Mouse (Mus musculus): Measurements from ENCODE around the gene Scrg1. TPM values are rescaled to one million over a fixed set of nuclear protein-coding genes. Genes with fewer than 3 reads are reported as not detected.

The Scrg1 gene
- total and polyA plus RNA-seq, 3 experiments, result not detected

GRCm38 (mm10) chr8:57508657-57509056, 52.9 kb downstream of the Scrg1 start:
- in situ Hi-C loops (cut with MboI; ENCODE audit: low pct_ligation_motif_present, low pct_unique_long_range_greater_than_20kb, low sequenced_read_pairs), result no loop called here
- H3K9ac ChIP-seq (ENCODE audit: insufficient read depth, low read depth), result no peak overlapping the region
- no peak for DNase-seq (ENCODE audit: extremely low read depth)

GRCm38 (mm10) chr8:57510791-57511315, 55.1 kb downstream of the Scrg1 start:
- dilution Hi-C loops (cut with MboI; ENCODE audit: extremely low pct_ligation_motif_present, extremely low pct_unique_long_range_greater_than_20kb, low sequenced_read_pairs), result no loop called here
- Histone ChIP-seq H3K4me1 (ENCODE audit: control insufficient read depth in 1 of 2, insufficient read depth in 2 of 2) (peaks cover 2 to 16% of the 10 kb centered on the region in 2 experiments; a peak in 2 of 4 replicates), H3K4me2 (ENCODE audit: insufficient read depth, low read depth, poor library complexity, severe bottlenecking) (peak overlapping the region; percentile 91), H3K9me3 (replicated peaks; ENCODE audit: low read length) (no peaks in the 10 kb centered on the region), H3K36me3 (replicated peaks in 1 of 2; ENCODE audit: control insufficient read depth in 1 of 2, insufficient read depth in 1 of 2, low read length in 1 of 2) (peaks cover 16 to 25% of the 10 kb centered on the region in 2 experiments), H3K27me3 (replicated peaks) (no peaks in the 10 kb centered on the region), H3K79me2 (replicated peaks; ENCODE audit: control insufficient read depth, extremely low read depth, insufficient read depth, poor library complexity, severe bottlenecking) (peaks cover 23% of the 10 kb centered on the region), H3K9ac (ENCODE audit: insufficient read depth, low read depth) (peak overlapping the region; percentile 93), H3K27ac (ENCODE audit: insufficient read depth, low read depth) (peak overlapping the region; percentile 68), H3K4me3 (replicated peaks in 1 of 3; ENCODE audit: low read depth in 2 of 3, low read length in 2 of 3, poor library complexity in 1 of 3) (peak overlapping the region; percentile 58 to 90 (median 76))
- in situ Hi-C loops (cut with MboI; ENCODE audit: low pct_ligation_motif_present, low pct_unique_long_range_greater_than_20kb, low sequenced_read_pairs), result no loop called here
- DNase-seq (ENCODE audit: extremely low read depth), result no peak
- no peak for TF ChIP-seq ZNF384 (IDR thresholded peaks at IDR 0.05; ENCODE audit: low read depth, low read length)
- no peak for TF ChIP-seq POLR2A (IDR thresholded peaks at IDR 0.05; ENCODE audit: low read depth, low read length)
- no peak for TF ChIP-seq EP300 (IDR thresholded peaks at IDR 0.05; ENCODE audit: low read length)
- TF ChIP-seq JUND (conservative IDR thresholded peaks at IDR 0.05; ENCODE audit: low read depth, low read length), result no peak
- TF ChIP-seq ELF1 (IDR thresholded peaks at IDR 0.05; ENCODE audit: low read depth, low read length), result no peak
- no peak for TF ChIP-seq PAX5 (IDR thresholded peaks at IDR 0.05; ENCODE audit: low read length)
- TF ChIP-seq BHLHE40 (IDR thresholded peaks at IDR 0.05; ENCODE audit: low read depth, low read length), result no peak
- no peak for TF ChIP-seq SIN3A (IDR thresholded peaks at IDR 0.05; ENCODE audit: low read length)
- no peak for TF ChIP-seq USF2 (conservative IDR thresholded peaks at IDR 0.05; ENCODE audit: low read depth, low read length)
- TF ChIP-seq CHD1 (IDR thresholded peaks at IDR 0.05; ENCODE audit: low read depth, low read length), result no peak; the same call in 1 of the 2 replicates
- TF ChIP-seq ETS1 (conservative IDR thresholded peaks at IDR 0.05; ENCODE audit: low read depth, low read length), result no peak
- TF ChIP-seq MXI1 (IDR thresholded peaks at IDR 0.05; ENCODE audit: low read depth, low read length), result no peak
- TF ChIP-seq E2F4 (IDR thresholded peaks at IDR 0.05; ENCODE audit: insufficient replicate concordance, low read depth, low read length), result no peak
- no peak for TF ChIP-seq SMC3 (IDR thresholded peaks at IDR 0.05; ENCODE audit: low read depth, low read length)
- no peak for TF ChIP-seq NRF1 (IDR thresholded peaks at IDR 0.05; ENCODE audit: low read depth, low read length)

More at GRCm38 (mm10) chr8:57508657-57509056, 52.9 kb downstream of the Scrg1 start:
- peaks cover 8 to 12% of the 10 kb centered on the region in 2 experiments for H3K36me3 ChIP-seq (replicated peaks in 1 of 2; ENCODE audit: control insufficient read depth in 1 of 2, insufficient read depth in 1 of 2, low read length in 1 of 2)
- TF ChIP-seq ETS1 (conservative IDR thresholded peaks at IDR 0.05; ENCODE audit: low read depth, low read length) (no peak), TCF12 (IDR thresholded peaks at IDR 0.05; ENCODE audit: low read depth, low read length) (no peak), IRF4 (IDR thresholded peaks at IDR 0.05; ENCODE audit: low read depth, low read length) (no peak), MYC (IDR thresholded peaks at IDR 0.05; ENCODE audit: low read depth, low read length) (no peak), ZKSCAN1 (IDR thresholded peaks at IDR 0.05; ENCODE audit: borderline replicate concordance, low read depth, low read length) (no peak)
- H3K4me1 ChIP-seq (ENCODE audit: control insufficient read depth in 1 of 2, insufficient read depth in 2 of 2), result peaks cover 0 to 8% of the 10 kb centered on the region in 2 experiments; a peak in 2 of 4 replicates
- H3K9me3 ChIP-seq (replicated peaks; ENCODE audit: low read length), result no peaks in the 10 kb centered on the region
- no peak overlapping the region for H3K4me2 ChIP-seq (ENCODE audit: insufficient read depth, low read depth, poor library complexity, severe bottlenecking)
- no peak overlapping the region for H3K27ac ChIP-seq (ENCODE audit: insufficient read depth, low read depth)
- H3K4me3 ChIP-seq (replicated peaks in 1 of 3; ENCODE audit: low read depth in 2 of 3, low read length in 2 of 3, poor library complexity in 1 of 3), result no peak overlapping the region
- dilution Hi-C loops (cut with MboI; ENCODE audit: extremely low pct_ligation_motif_present, extremely low pct_unique_long_range_greater_than_20kb, low sequenced_read_pairs), result no loop called here
- H3K79me2 ChIP-seq (replicated peaks; ENCODE audit: control insufficient read depth, extremely low read depth, insufficient read depth, poor library complexity, severe bottlenecking), result peaks cover 18% of the 10 kb centered on the region
- no peaks in the 10 kb centered on the region for H3K27me3 ChIP-seq (replicated peaks)
